Mouse (Mus musculus): Measurements from ENCODE around the gene Rab4a.
A peak's percentile ranks its signal among the peaks of the same experiment; 100 is the strongest.

Gene Rab4a

GRCm38 (mm10) chr8:123847546-123847945 lies 41.8 kb downstream of the Rab4a start:
- DNase-seq (ENCODE audit: low read depth, low spot score), result peak; percentile 80

DNA sequence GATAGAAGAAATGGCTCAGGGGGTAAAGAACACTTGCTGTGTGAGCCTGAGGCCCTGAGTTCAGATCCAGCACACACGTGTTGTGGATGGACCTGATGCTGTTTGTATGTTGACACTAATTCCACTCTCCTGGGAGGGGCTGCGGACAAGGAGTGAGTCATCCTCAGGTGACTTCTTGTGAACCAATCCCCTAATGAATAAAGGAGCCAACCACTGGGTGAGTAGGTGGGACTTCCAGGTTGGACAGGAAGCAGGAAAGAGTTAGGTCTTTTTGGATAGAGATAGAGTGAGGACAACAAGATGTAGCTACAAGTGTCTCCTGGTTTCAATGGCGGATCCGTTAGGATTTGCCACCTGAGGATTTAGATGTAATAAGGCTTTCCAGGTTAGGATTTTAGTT lies 43.6 kb downstream of the Rab4a start:
- DNase-seq (ENCODE audit: low read depth, low spot score), result no peak

DNA sequence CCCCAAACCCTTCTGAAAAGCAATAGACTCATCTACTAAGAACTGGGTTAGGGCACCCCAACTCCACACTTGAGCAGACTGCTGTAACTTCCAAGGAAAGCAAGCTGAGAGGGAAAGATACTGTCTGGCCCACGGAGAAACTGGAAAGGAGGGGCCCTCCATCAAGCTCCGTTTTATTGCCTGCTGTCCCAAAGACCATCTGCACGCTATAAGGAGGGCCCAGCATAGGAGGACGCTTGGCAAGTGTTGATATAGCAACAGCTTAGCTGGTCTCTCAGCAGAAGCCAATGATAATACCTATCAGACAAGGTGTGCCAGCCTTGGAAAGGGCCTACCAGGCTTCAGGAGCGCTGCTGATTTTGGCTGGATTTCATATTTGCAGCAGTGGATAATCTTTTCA lies 45.8 kb downstream of the Rab4a start:
- peak; percentile 72 for DNase-seq (ENCODE audit: low read depth, low spot score)

- no peak for DNase-seq (ENCODE audit: low read depth, low spot score)
These were observed 48.5 kb downstream of the Rab4a start for GRCm38 (mm10) chr8:123854252-123854651.

DNA sequence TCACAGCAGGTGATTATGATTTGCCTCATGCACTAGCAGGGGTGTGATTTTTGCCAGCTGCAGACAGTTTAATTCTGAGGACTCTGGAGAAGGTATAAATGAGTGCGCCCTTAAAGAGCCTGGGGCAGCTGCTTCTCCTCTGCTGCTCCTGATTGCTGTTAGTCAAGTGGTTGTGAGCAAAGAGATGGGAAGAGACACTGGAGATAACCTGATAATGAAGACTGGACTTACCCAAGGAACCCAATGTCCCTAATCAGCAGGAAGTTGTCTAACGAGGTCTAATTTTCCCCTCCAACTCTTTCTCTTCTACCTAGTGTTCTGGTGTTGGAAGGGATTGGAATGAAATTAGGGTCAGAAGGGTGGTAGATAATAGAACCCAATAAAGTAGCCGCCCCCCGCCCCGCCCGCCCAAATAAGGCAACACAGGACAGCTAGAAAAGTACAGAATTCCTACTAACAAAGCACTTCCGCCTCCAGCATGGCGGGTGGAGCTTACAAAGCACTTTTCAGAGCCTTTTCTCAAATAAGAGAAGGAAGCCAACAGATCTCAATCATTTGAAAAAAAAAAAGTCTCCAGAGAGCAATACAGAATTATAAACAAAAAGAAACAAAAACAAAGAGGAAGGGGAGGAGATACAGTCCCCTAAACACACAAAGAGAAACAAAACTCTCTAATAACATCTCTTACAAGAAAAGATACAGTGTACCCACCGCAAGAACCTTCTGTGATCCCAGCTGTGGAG lies 49.1 kb downstream of the Rab4a start:
- no peak for DNase-seq (ENCODE audit: low read depth, low spot score)

DNA sequence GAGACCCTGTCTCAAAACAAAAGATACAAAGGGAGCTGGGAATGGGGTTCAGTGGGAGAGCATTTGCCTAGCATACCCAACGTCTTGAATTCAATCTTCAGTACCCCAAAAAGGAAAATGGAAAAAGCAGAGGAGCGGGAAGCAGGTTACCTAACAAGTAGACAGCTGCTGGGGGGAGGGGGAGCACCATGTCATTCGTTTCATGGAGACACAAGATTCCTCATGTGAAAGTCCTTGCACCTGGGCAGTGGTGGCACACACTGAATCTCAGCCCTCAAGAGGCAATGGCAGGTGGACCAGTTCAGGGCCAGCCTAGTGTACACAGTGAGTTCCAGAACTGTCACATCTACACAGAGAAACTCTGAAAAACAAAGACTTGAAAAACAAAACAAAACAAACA lies 51.6 kb downstream of the Rab4a start:
- DNase-seq (ENCODE audit: low read depth, low spot score), result peak; percentile 62

GRCm38 (mm10) chr8:123858574-123858940 lies 52.8 kb downstream of the Rab4a start:
- peak; percentile 68 for DNase-seq (ENCODE audit: low read depth, low spot score)

DNA sequence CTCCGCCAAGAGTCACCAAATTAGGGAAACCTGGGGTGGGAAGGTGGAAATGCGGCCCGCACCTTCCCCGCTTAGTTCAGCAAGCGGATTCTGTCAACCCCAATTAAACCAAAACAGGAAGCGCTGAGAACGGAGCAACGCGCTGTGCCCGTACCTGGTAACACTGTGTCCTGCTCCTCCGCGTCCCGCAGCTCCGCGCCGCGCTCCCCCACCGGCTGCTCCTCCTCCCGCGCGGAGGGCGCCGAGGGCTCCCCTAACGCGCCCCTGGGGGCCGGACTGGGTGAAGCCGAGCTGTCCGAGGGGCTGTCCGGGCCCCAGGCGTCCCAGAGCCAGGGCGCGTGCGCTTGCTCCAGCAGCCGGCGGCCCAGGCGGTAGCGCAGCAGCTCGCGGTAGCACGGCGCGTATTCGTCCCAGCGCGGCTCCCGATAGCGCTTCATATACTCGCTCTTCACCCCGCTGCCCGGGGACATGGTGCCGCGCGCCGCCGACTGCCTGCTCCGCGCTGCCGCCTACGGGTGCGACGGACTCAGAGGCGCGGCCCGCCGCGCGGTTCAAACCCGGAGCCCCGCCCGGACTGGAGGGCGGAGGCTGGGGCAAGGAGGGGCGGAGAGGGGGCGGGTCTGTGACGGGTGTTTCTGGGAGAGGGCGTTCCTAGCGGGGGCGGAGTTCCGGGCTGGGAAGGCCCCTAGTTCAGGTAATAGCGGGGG lies 53.3 kb downstream of the Rab4a start:
- peak; percentile 98 for DNase-seq (ENCODE audit: low read depth, low spot score)

- DNase-seq (ENCODE audit: low read depth, low spot score), result peak; percentile 83
These were observed 54.0 kb downstream of the Rab4a start, which contains the start of gene Ccsap for GRCm38 (mm10) chr8:123859648-123860259. Gene Ccsap (minus strand): TSS chr8:123860209.

DNA sequence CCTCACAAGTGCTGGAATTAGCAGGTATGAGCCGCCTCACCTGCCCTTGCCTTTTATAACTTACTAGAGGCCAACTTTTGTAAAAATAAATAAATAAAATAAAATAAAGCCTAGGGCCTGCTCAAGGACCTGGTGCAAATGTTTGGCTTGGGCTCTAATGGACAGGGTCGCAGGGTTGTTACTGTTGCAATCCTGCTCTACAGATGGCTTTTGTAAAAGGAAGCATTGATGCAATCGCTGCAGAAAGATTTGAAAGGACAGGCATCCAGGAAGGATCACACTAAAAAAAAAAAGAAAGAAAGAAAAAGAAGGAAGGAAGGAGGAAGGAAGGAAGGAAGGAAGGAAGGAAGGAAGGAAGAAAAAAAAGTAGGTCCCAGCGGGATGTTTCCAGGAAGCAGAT lies 54.6 kb downstream of the Rab4a start:
- DNase-seq (ENCODE audit: low read depth, low spot score), result no peak

- no peak for DNase-seq (ENCODE audit: low read depth, low spot score)
These were observed 60.0 kb downstream of the Rab4a start for GRCm38 (mm10) chr8:123865786-123866185.

- peak; percentile 84 for DNase-seq (ENCODE audit: low read depth, low spot score)
These were observed 61.2 kb downstream of the Rab4a start for GRCm38 (mm10) chr8:123866971-123867370.

DNA sequence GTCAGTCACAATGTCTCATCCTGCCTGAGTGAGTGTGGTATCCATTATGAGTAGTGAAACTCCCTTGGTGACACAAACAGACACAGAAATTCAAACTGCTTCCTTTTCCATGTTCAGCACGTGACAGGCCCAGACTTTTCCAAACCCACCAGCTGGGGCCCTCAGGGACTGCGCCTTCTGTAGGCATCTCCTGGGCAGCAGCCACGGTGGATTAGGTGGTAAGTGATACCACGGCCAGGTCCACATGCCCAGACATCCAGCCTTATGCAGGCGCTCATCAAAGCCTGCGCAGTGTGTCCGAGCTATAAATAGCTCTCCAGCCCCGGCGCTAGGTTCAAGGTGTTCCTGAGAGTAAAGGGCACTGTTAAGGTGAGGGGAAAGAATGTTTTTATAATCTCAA lies 66.3 kb downstream of the Rab4a start:
- DNase-seq (ENCODE audit: low read depth, low spot score), result no peak

- DNase-seq (ENCODE audit: low read depth, low spot score), result peak; percentile 41
These were observed 67.6 kb downstream of the Rab4a start for GRCm38 (mm10) chr8:123873364-123873763.

GRCm38 (mm10) chr8:123874324-123874723 lies 68.5 kb downstream of the Rab4a start:
- peak; percentile 87 for DNase-seq (ENCODE audit: low read depth, low spot score)

- DNase-seq (ENCODE audit: low read depth, low spot score), result peak; percentile 69
These were observed 72.1 kb downstream of the Rab4a start for GRCm38 (mm10) chr8:123877865-123878264.

DNA sequence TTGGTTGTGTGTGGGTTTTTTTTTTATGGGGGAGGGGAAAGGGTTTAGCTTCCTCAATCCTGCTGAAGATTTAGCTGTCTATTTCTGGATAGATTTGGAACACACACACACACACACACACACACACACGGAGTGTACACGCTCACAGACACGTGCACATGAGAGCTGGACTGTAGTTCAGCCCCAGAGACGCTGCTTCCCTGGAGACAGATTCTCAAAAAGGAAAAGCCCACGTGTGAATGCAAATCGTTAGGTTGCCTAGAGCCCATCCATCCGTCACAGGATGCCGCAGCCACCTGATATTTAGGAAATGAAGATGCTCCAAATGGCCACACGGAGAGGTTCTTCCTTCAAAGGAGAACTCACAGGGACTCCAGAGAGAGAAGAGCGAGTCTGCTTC lies 74.5 kb downstream of the Rab4a start:
- DNase-seq (ENCODE audit: low read depth, low spot score), result peak; percentile 92

- peak; percentile 58 for DNase-seq (ENCODE audit: low read depth, low spot score)
These were observed 75.1 kb downstream of the Rab4a start for GRCm38 (mm10) chr8:123880821-123881350.

GRCm38 (mm10) chr8:123882412-123882811 lies 76.6 kb downstream of the Rab4a start:
- no peak for DNase-seq (ENCODE audit: low read depth, low spot score)

DNA sequence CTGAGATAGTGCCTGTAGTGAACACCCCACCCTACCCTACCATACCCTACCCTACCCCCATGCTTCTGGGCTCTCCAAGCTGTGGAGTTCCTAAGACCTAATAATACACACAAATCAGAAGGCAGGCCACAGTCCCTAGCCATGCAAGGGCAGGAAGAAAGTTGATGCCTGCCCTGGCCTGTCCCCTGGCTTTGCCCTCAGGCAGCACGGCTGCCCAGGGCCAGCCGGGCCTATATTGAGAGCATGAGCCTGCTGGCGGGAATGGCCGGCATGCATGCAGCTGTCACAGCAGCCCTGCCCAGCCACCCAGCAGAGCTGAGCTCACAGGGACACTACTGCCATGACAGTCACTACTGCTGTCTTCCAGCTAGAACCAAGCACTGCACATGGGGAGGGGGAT lies 77.3 kb downstream of the Rab4a start:
- DNase-seq (ENCODE audit: low read depth, low spot score), result no peak
